Mouse (Mus musculus) brown adipose tissue, adult 24 weeks (tissue): ENCODE measurements around the gene H2-Ke6. TPM values are rescaled to one million over a fixed set of nuclear protein-coding genes. Genes with fewer than 3 reads are reported as not detected.
"Not testable (repeated sequence)": the region's sequence is repeated elsewhere in the genome, so short reads cannot be mapped to it uniquely, and the experiment has no call there.

Experiments
- H3K27ac ChIP-seq: fragments of 200-500 bp; replicated peaks from 2 replicates; pipeline ENCODE4 v1.5.1; 2012; ENCODE audit warnings: low read depth, mild to moderate bottlenecking, low read length
- H3K4me1 ChIP-seq: fragments of 200-500 bp; 2 replicates; pipeline ENCODE4 v1.6.1; 2012; ENCODE audit warnings: low read length, mixed read lengths; ENCODE audit not compliant: control insufficient read depth, insufficient read depth, insufficient read length
- H3K4me3 ChIP-seq: fragments of 200-500 bp; 2 replicates; pipeline ENCODE4 v1.5.1; 2012; ENCODE audit warnings: low read depth, mild to moderate bottlenecking, low read length, moderate library complexity; ENCODE audit not compliant: insufficient read depth
- polyA plus RNA-seq: library from polyadenylated mRNA; stranded (reverse); fragments of >200 nt; gene quantifications from 2 replicates; pipeline ENCODE4 v1.2.4, GENCODE M21; 2012; ENCODE audit not compliant: missing spikeins, insufficient read depth, insufficient read length

H2-Ke6 gene
- polyA plus RNA-seq, 1 experiment: 236 TPM

- Histone ChIP-seq H3K4me3 (no peak overlapping the region), H3K4me1 (no peaks in the 10 kb centered on the region), H3K27ac (no peak overlapping the region)
These were observed 32.9 kb downstream of the H2-Ke6 start for GRCm38 (mm10) chr17:33994959-33995358.

- no peak overlapping the region for H3K27ac ChIP-seq
- no peak overlapping the region for H3K4me3 ChIP-seq
These were observed 35.8 kb downstream of the H2-Ke6 start for GRCm38 (mm10) chr17:33991788-33992664.

GRCm38 (mm10) chr17:33982136-33982535, 45.7 kb downstream of the H2-Ke6 start:
- H3K27ac ChIP-seq: not testable (repeated sequence)

More at GRCm38 (mm10) chr17:33991788-33992664, 35.8 kb downstream of the H2-Ke6 start:
- no peaks in the 10 kb centered on the region for H3K4me1 ChIP-seq

GRCm38 (mm10) chr17:33981192-33981909, 46.5 kb downstream of the H2-Ke6 start:
- Histone ChIP-seq H3K4me3 (peak overlapping the region; percentile 63), H3K4me1 (peaks cover 22% of the 10 kb centered on the region), H3K27ac (peak overlapping the region; percentile 71)

More at GRCm38 (mm10) chr17:33982136-33982535, 45.7 kb downstream of the H2-Ke6 start:
- Histone ChIP-seq H3K4me3 (0 out of 2 replicates have a peak overlapping the region, but pooled peaks have one; percentile 6), H3K4me1 (peaks cover 22% of the 10 kb centered on the region)

GRCm38 (mm10) chr17:33980181-33981035, 47.5 kb downstream of the H2-Ke6 start:
- Histone ChIP-seq H3K4me1 (peaks cover 22% of the 10 kb centered on the region), H3K4me3 (no peak overlapping the region), H3K27ac (peak overlapping the region; percentile 62)

GRCm38 (mm10) chr17:33979512-33980050, 48.3 kb downstream of the H2-Ke6 start:
- peaks cover 22% of the 10 kb centered on the region for H3K4me1 ChIP-seq
- H3K4me3 ChIP-seq: no peak overlapping the region
- peak overlapping the region; percentile 82 for H3K27ac ChIP-seq

GRCm38 (mm10) chr17:33978631-33979031, 49.2 kb downstream of the H2-Ke6 start:
- Histone ChIP-seq H3K4me1 (peaks cover 22% of the 10 kb centered on the region), H3K27ac (peak overlapping the region; percentile 82), H3K4me3 (peak overlapping the region; percentile 76)

GRCm38 (mm10) chr17:33977861-33978557, 49.9 kb downstream of the H2-Ke6 start:
- Histone ChIP-seq H3K4me1 (peaks cover 22% of the 10 kb centered on the region), H3K27ac (peak overlapping the region; percentile 69), H3K4me3 (peak overlapping the region; percentile 76)

Other genes with a start within 250 kb of the H2-Ke6 start
- gene Angptl4, start 246.2 kb downstream of the H2-Ke6 start, polyA plus RNA-seq: 243 and 355 TPM in 2 replicates
- 16.2 and 37.3 TPM in 2 replicates for gene Kank3, start 217.5 kb downstream of the H2-Ke6 start, polyA plus RNA-seq
- 587 and 667 TPM in 2 replicates for gene Rps28, start 203.5 kb downstream of the H2-Ke6 start, polyA plus RNA-seq
- 1,002 and 1,055 TPM in 2 replicates for gene Ndufa7, start 203.5 kb downstream of the H2-Ke6 start, polyA plus RNA-seq
- 21.6 and 25.3 TPM in 2 replicates for gene Cd320, start 185.0 kb downstream of the H2-Ke6 start, polyA plus RNA-seq
- not detected in 2 replicates for gene Gm7029, start 154.2 kb downstream of the H2-Ke6 start, polyA plus RNA-seq
- not detected in 2 replicates for gene Kifc1, start 137.4 kb downstream of the H2-Ke6 start, polyA plus RNA-seq
- not detected in 2 replicates for gene Platr17, start 122.9 kb downstream of the H2-Ke6 start, polyA plus RNA-seq
- gene Daxx, start 118.6 kb downstream of the H2-Ke6 start, polyA plus RNA-seq: 13.6 and 26.9 TPM in 2 replicates
- gene Tapbp, start 112.2 kb downstream of the H2-Ke6 start, polyA plus RNA-seq: 75.7 and 99.3 TPM in 2 replicates
- gene Zbtb22, start 112.2 kb downstream of the H2-Ke6 start, polyA plus RNA-seq: 9.5 and 11.1 TPM in 2 replicates
- gene Rgl2, start 98.5 kb downstream of the H2-Ke6 start, polyA plus RNA-seq: 16.4 and 20.2 TPM in 2 replicates
- 83.2 and 131 TPM in 2 replicates for gene Pfdn6, start 87.7 kb downstream of the H2-Ke6 start, polyA plus RNA-seq
- 6.6 and 10.1 TPM in 2 replicates for gene Wdr46, start 87.4 kb downstream of the H2-Ke6 start, polyA plus RNA-seq
- gene B3galt4, start 76.6 kb downstream of the H2-Ke6 start, polyA plus RNA-seq: 2.2 and 2.4 TPM in 2 replicates
- 23.9 and 29.3 TPM in 2 replicates for gene Vps52, start 72.2 kb downstream of the H2-Ke6 start, polyA plus RNA-seq
- gene Rps18, start 72.1 kb downstream of the H2-Ke6 start, polyA plus RNA-seq: 635 and 763 TPM in 2 replicates
- 394 and 673 TPM in 2 replicates for gene H2-K1, start 27.7 kb downstream of the H2-Ke6 start, polyA plus RNA-seq
- 10.2 and 10.3 TPM in 2 replicates for gene Ring1, start 3.4 kb downstream of the H2-Ke6 start, polyA plus RNA-seq
- gene Slc39a7, start 3.6 kb upstream of the H2-Ke6 start, polyA plus RNA-seq: 40.0 and 44.7 TPM in 2 replicates
- 23.6 and 38.7 TPM in 2 replicates for gene Rxrb, start 3.8 kb upstream of the H2-Ke6 start, polyA plus RNA-seq
- gene Col11a2, start 11.4 kb upstream of the H2-Ke6 start, polyA plus RNA-seq: 0.38 and 1.0 TPM in 2 replicates
- not detected in 2 replicates for gene H2-Oa, start 64.3 kb upstream of the H2-Ke6 start, polyA plus RNA-seq
- 6.9 and 10.5 TPM in 2 replicates for gene H2-DMa, start 91.5 kb upstream of the H2-Ke6 start, polyA plus RNA-seq
- gene Brd2, start 94.6 kb upstream of the H2-Ke6 start, polyA plus RNA-seq: 82.7 and 86.3 TPM in 2 replicates
- gene H2-DMb2, start 115.2 kb upstream of the H2-Ke6 start, polyA plus RNA-seq: not detected in 2 replicates
- 11.1 and 14.7 TPM in 2 replicates for gene H2-DMb1, start 125.0 kb upstream of the H2-Ke6 start, polyA plus RNA-seq
- 5.5 and 6.9 TPM in 2 replicates for gene Tap1, start 159.5 kb upstream of the H2-Ke6 start, polyA plus RNA-seq
- gene Psmb9, start 159.7 kb upstream of the H2-Ke6 start, polyA plus RNA-seq: 17.4 and 34.6 TPM in 2 replicates
- 20.2 and 21.9 TPM in 2 replicates for gene Psmb8, start 169.7 kb upstream of the H2-Ke6 start, polyA plus RNA-seq
- gene Tap2, start 175.5 kb upstream of the H2-Ke6 start, polyA plus RNA-seq: 23.5 and 27.7 TPM in 2 replicates
- 0.55 and 2.1 TPM in 2 replicates for gene H2-Ob, start 210.8 kb upstream of the H2-Ke6 start, polyA plus RNA-seq
- 71.7 and 90.6 TPM in 2 replicates for gene H2-Ab1, start 229.6 kb upstream of the H2-Ke6 start, polyA plus RNA-seq